Mouse (Mus musculus) effector memory CD4-positive, alpha-beta T cell, adult 7 months (primary cell): ENCODE data around the gene Zfp334. TPM values are rescaled to one million over a fixed set of nuclear protein-coding genes. Genes with fewer than 3 reads are reported as not detected.

Experiments
- polyA plus RNA-seq: library from polyadenylated mRNA; unstranded; fragments of 100-300 nt; shearing (Covaris generic); gene quantifications from one replicate; pipeline ENCODE4 v1.2.1, GENCODE M21; 2017

Zfp334 gene
- polyA plus RNA-seq: not detected

GRCm38 (mm10) chr2:165387844-165388495, at the start of gene Zfp334:
TSS of gene Zfp334 (minus strand) at chr2:165388259.

DNA sequence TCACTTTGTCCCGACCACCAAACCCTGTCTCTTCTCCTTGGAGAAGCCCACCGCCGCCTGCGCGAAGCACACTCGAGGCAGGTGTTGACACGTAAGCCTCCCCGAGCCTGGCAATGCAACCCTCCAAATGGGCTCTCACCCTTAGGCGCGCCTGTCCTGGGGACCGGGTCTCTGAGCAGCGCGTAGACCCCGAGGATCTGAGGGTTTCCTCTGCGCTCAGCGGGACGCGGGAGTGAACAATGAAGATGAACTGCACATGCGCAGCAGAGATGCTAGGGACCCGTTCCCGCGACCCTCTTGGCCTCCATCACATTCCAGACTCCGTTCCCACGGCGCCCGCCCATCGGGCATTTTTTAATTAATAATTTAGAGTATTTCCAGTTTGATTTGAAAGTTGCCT, 19.6 kb downstream of the Zfp334 start, which contains the start of gene Zfp663:
TSS of gene Zfp663 (minus strand) at position 234 of the 400 bp plus-strand sequence.

GRCm38 (mm10) chr2:165326304-165327190, 61.5 kb downstream of the Zfp334 start, which contains the start of gene Elmo2:
TSS of gene Elmo2 (minus strand) at chr2:165326479.

Other genes starting within 250 kb of the Zfp334 start
- gene Cdh22, start 153.4 kb downstream of the Zfp334 start, polyA plus RNA-seq: 0.10 TPM
- gene Slc35c2, start 100.4 kb downstream of the Zfp334 start, polyA plus RNA-seq: 44.5 TPM
- gene Elmo2, start 61.8 kb downstream of the Zfp334 start, polyA plus RNA-seq: 23.0 TPM
- gene Zfp663, start 19.5 kb downstream of the Zfp334 start, polyA plus RNA-seq: not detected
- gene Ocstamp, start 12.1 kb upstream of the Zfp334 start, polyA plus RNA-seq: not detected
- 0.49 TPM for gene Slc13a3, start 85.0 kb upstream of the Zfp334 start, polyA plus RNA-seq
- 20.2 TPM for gene Trp53rka, start 105.1 kb upstream of the Zfp334 start, polyA plus RNA-seq
- gene Slc2a10, start 115.5 kb upstream of the Zfp334 start, polyA plus RNA-seq: 0.11 TPM
- gene Eya2, start 206.8 kb upstream of the Zfp334 start, polyA plus RNA-seq: 21.3 TPM